Mouse (Mus musculus): ENCODE measurements around the gene March5. TPM values are rescaled to one million over a fixed set of nuclear protein-coding genes. Genes with fewer than 3 reads are reported as not detected.

March5 gene
- 103 and 126 TPM in 2 replicates for polyA plus RNA-seq (2011; ENCODE audit: insufficient read depth, insufficient read length, low replicate concordance, missing spikeins)

- Histone ChIP-seq H3K4me3 (replicated peaks; ENCODE audit: control insufficient read depth, low read depth, low read length) (peak within 1 kb of the TSS; percentile 89), H3K4me1 (ENCODE audit: control insufficient read depth, insufficient read depth, low read length) (peaks cover 4% of the 10 kb centered on the region; the same call in 1 of the 2 replicates), H3K27ac (ENCODE audit: control insufficient read depth, insufficient read depth, low read depth, low read length, poor library complexity) (peak within 1 kb of the TSS; percentile 97)
- WGBS, result under 1% methylated on average over 87 of the region's 94 CpGs
- TF ChIP-seq POLR2A (IDR thresholded peaks at IDR 0.05; ENCODE audit: borderline replicate concordance, control insufficient read depth, low read depth, low read length) (peak; percentile 80; the same call in 1 of the 2 replicates), CTCF (IDR thresholded peaks at IDR 0.05; ENCODE audit: control insufficient read depth, insufficient read depth, low read length) (no peak)
These were observed at the start of gene March5 for GRCm38 (mm10) chr19:37207303-37208175. Gene March5, plus strand, starts transcription at chr19:37207543.

GRCm38 (mm10) chr19:37172096-37172495, 35.2 kb upstream of the March5 start:
- WGBS, result 68% methylated on average over 1 of the region's 1 CpGs
- Histone ChIP-seq H3K4me1 (ENCODE audit: control insufficient read depth, insufficient read depth, low read length) (no peaks in the 10 kb centered on the region; the same call in 1 of the 2 replicates), H3K27ac (ENCODE audit: control insufficient read depth, insufficient read depth, low read depth, low read length, poor library complexity) (no peak overlapping the region), H3K4me3 (replicated peaks; ENCODE audit: control insufficient read depth, low read depth, low read length) (no peak overlapping the region)
- TF ChIP-seq POLR2A (IDR thresholded peaks at IDR 0.05; ENCODE audit: borderline replicate concordance, control insufficient read depth, low read depth, low read length) (no peak), CTCF (IDR thresholded peaks at IDR 0.05; ENCODE audit: control insufficient read depth, insufficient read depth, low read length) (no peak)

GRCm38 (mm10) chr19:37172566-37173130, 34.7 kb upstream of the March5 start:
- TF ChIP-seq POLR2A (IDR thresholded peaks at IDR 0.05; ENCODE audit: borderline replicate concordance, control insufficient read depth, low read depth, low read length) (no peak), CTCF (IDR thresholded peaks at IDR 0.05; ENCODE audit: control insufficient read depth, insufficient read depth, low read length) (no peak)
- 72% methylated on average over 11 of the region's 11 CpGs for WGBS
- Histone ChIP-seq H3K4me1 (ENCODE audit: control insufficient read depth, insufficient read depth, low read length) (no peaks in the 10 kb centered on the region; the same call in 1 of the 2 replicates), H3K27ac (ENCODE audit: control insufficient read depth, insufficient read depth, low read depth, low read length, poor library complexity) (no peak overlapping the region), H3K4me3 (replicated peaks; ENCODE audit: control insufficient read depth, low read depth, low read length) (no peak overlapping the region)

DNA sequence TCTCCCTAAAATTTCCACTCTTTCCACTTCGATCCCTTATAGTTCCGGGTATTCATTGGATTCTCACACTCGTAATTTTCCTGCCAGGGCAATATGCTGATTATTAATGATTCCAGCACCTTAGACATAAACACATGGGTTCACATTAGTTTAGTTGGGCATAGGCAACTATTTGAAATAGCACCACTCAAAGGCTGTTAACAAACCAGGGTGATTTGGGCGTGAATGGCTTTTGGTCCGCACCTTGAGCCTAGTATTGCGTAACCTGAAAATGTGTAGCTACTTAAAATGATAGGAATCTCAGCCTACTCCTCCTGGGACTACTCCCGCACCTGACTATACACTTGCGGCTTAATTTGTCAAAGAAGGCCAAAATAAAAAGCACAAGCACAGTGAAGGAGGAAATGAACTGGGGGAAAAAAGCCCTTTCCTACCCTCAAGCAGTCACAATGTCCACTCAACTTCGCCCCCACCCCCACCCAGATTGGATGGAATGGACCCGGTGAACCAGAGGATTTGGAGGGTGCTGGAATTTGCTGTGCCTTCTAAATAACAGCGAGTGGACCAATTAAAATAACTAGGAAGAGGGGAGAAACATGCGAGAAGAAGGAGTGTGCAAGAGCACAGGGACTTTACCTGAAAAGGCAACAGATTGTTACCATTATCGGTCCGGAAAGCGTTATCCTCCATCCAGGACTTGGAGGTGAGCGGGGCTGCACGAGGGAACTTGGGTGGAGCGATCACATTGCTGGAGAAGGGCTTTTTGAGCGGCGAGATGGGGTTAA, 33.8 kb upstream of the March5 start:
- Histone ChIP-seq H3K4me3 (replicated peaks; ENCODE audit: control insufficient read depth, low read depth, low read length) (peak overlapping the region; percentile 75), H3K4me1 (ENCODE audit: control insufficient read depth, insufficient read depth, low read length) (no peaks in the 10 kb centered on the region; the same call in 1 of the 2 replicates), H3K27ac (ENCODE audit: control insufficient read depth, insufficient read depth, low read depth, low read length, poor library complexity) (peak overlapping the region; percentile 48; the same call in 1 of the 2 replicates)
- WGBS, result 46% methylated on average over 20 of the region's 20 CpGs
- no peak for TF ChIP-seq CTCF (IDR thresholded peaks at IDR 0.05; ENCODE audit: control insufficient read depth, insufficient read depth, low read length)
- TF ChIP-seq POLR2A (IDR thresholded peaks at IDR 0.05; ENCODE audit: borderline replicate concordance, control insufficient read depth, low read depth, low read length), result no peak

DNA sequence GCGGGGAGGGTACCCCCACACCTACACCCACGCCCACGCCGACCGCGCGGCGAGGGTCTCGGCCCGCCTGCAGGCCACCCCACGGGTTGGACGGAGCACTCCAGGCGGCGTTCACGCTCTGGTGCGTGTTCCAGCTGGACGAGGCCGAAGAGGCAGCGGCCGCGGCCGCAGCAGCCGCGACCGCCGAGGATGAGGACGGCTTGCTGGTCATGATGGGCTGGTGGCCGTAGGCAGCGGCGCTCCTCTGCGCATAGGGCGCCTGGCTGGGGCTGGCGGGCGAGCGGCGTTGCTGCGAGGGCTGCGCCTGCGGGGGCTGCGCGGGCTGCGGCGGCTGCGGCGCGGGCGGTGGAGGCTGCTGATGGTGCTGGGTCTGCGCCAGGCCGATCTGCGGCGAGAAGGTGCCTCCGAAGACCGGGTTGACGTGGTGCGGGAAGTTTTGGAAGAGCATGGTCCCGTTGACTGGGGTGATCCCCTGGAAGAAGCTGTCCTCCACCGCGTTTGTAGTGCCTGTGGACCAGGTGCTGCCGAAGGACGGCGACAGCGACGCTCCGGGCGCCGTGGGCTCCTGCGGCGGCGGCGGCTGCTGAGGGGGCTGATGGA, 33.1 kb upstream of the March5 start:
- Histone ChIP-seq H3K4me3 (replicated peaks; ENCODE audit: control insufficient read depth, low read depth, low read length) (peak overlapping the region; percentile 75), H3K27ac (ENCODE audit: control insufficient read depth, insufficient read depth, low read depth, low read length, poor library complexity) (peak overlapping the region; percentile 48; the same call in 1 of the 2 replicates), H3K4me1 (ENCODE audit: control insufficient read depth, insufficient read depth, low read length) (no peaks in the 10 kb centered on the region; the same call in 1 of the 2 replicates)
- no peak for TF ChIP-seq CTCF (IDR thresholded peaks at IDR 0.05; ENCODE audit: control insufficient read depth, insufficient read depth, low read length)
- TF ChIP-seq POLR2A (IDR thresholded peaks at IDR 0.05; ENCODE audit: borderline replicate concordance, control insufficient read depth, low read depth, low read length), result no peak
- WGBS, result 1% methylated on average over 70 of the region's 70 CpGs

DNA sequence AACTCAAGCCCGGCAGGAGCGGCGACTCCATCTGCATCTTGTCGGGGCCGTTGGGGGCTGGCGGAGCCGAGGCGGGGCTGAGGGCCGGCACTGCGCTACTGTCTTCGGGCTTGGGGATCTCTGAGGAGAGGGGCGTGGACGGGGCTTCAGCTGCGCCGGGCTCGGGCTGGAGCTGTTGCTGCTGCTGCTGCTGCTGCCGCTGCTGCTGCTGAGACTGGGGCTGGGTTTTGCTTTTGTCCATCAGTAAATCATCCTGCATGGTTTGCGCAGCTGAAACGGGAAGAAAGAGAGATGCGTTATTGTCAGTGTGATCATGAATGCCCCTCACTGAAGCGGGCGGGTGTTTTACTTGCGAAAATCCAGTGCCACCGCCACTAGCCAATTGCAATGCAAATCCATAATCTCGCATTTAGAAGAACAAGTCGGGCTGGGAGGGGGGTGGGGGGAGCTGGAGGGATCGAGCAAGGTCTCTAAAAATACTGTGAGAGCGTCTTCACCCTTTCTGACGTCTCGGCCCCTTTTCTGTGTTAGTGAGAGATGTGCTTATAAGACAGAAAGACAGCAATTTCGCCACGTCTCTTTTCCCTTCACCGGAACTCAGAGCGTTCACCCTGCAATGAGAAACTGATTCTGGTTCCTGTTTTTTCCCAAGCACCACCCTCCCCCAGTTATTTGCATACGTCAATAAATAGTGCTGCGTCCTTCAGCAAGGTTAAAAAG, 32.5 kb upstream of the March5 start:
- under 1% methylated on average over 36 of the region's 36 CpGs for WGBS
- Histone ChIP-seq H3K27ac (ENCODE audit: control insufficient read depth, insufficient read depth, low read depth, low read length, poor library complexity) (peak overlapping the region; percentile 38), H3K4me3 (replicated peaks; ENCODE audit: control insufficient read depth, low read depth, low read length) (peak overlapping the region; percentile 75), H3K4me1 (ENCODE audit: control insufficient read depth, insufficient read depth, low read length) (no peaks in the 10 kb centered on the region; the same call in 1 of the 2 replicates)
- TF ChIP-seq POLR2A (IDR thresholded peaks at IDR 0.05; ENCODE audit: borderline replicate concordance, control insufficient read depth, low read depth, low read length) (no peak), CTCF (IDR thresholded peaks at IDR 0.05; ENCODE audit: control insufficient read depth, insufficient read depth, low read length) (no peak)

GRCm38 (mm10) chr19:37175436-37175805, 31.9 kb upstream of the March5 start:
- no peak overlapping the region for H3K27ac ChIP-seq (ENCODE audit: control insufficient read depth, insufficient read depth, low read depth, low read length, poor library complexity)
- H3K4me3 ChIP-seq (replicated peaks; ENCODE audit: control insufficient read depth, low read depth, low read length), result peak overlapping the region; percentile 75
- under 1% methylated on average over 12 of the region's 12 CpGs for WGBS
- no peak for TF ChIP-seq CTCF (IDR thresholded peaks at IDR 0.05; ENCODE audit: control insufficient read depth, insufficient read depth, low read length)
- TF ChIP-seq POLR2A (IDR thresholded peaks at IDR 0.05; ENCODE audit: borderline replicate concordance, control insufficient read depth, low read depth, low read length), result no peak
- H3K4me1 ChIP-seq (ENCODE audit: control insufficient read depth, insufficient read depth, low read length), result no peaks in the 10 kb centered on the region; the same call in 1 of the 2 replicates

All from bone marrow, adult 2 months (tissue).